Mouse (Mus musculus) ES-Bruce4 (cell line): ENCODE measurements around the gene Cxcl1.

ENCODE experiments used
- CTCF ChIP-seq: IDR thresholded peaks from one replicate; pipeline ENCODE4 v1.8.1; 2011; ENCODE audit warnings: low read depth, low read length
- EP300 ChIP-seq: IDR thresholded peaks from 2 replicates; pipeline ENCODE4 v1.6.1; 2011; ENCODE audit warnings: low read depth, low read length; ENCODE audit not compliant: insufficient read depth
- POLR2A ChIP-seq: IDR thresholded peaks from one replicate; pipeline ENCODE4 v1.8.1; 2011; ENCODE audit warnings: low read length; ENCODE audit not compliant: insufficient read depth

DNA sequence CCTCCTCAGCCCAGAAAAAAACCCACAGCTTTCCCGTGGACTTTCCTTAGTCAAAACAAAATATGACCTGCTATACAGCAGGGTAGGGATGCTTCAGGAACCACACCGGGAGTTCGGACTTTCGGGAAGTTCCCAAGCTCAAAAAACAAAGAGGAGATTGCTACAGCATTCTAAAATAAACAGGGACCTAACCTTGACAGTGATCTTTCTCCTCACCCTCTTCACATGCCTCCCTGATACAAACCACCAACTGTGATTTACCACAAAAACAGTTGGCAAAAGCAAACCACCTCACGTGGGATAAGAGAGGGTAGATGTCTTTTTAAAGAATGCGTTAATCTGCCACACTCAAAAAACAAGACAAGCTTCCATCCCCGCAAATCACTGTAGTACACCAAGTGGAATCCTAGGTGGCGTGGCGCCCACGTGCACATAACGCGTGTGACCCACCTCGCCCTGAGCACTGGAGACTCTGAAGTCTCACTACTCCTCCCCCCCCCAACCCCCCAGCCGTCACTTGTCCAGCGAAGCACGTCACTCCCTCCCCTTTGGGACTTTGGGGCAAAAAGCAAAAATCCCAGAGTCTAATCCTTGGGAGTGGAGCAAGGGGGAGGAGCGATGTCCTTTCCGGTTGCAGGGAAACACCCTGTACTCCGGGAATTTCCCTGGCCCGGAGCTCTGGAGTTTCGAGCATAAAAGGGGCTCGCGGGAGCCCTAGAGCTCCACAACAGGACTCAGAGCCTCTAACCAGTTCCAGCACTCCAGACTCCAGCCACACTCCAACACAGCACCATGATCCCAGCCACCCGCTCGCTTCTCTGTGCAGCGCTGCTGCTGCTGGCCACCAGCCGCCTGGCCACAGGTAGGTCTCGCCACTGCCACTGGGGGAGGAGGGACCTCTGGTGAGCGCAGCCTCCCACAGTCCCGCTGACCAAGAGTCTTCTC is at the start of gene Cxcl1:
- no peak for TF ChIP-seq CTCF
- TF ChIP-seq POLR2A: no peak
- TF ChIP-seq EP300: no peak
